Mouse (Mus musculus) CD4-positive, CD25-positive, alpha-beta regulatory T cell, adult 4 months (primary cell): ENCODE data around the gene Endov. TPM values are rescaled to one million over a fixed set of nuclear protein-coding genes. Genes with fewer than 3 reads are reported as not detected.

Source experiments
- ATAC-seq: one replicate; pipeline ENCODE4 v1.8.0; 2017
- polyA plus RNA-seq, 2 experiments: library from polyadenylated mRNA; unstranded; fragments of 100-300 nt; shearing (Covaris generic); gene quantifications; one replicate each; pipeline ENCODE4 v1.2.1; 2017

Gene Endov
- polyA plus RNA-seq, 2 experiments from 2014 or later, result 11.2 to 21.9 TPM

GRCm38 (mm10) chr11:119519387-119519786 is 28.2 kb downstream of the Endov start:
- ATAC-seq, result no peak

GRCm38 (mm10) chr11:119520005-119520712 is 29.0 kb downstream of the Endov start:
- ATAC-seq, result no peak

GRCm38 (mm10) chr11:119520713-119521063 is 29.5 kb downstream of the Endov start:
- ATAC-seq, result no peak

- ATAC-seq, result no peak
These were observed 31.0 kb downstream of the Endov start for GRCm38 (mm10) chr11:119521920-119522710.

- no peak for ATAC-seq
These were observed 31.6 kb downstream of the Endov start for GRCm38 (mm10) chr11:119522779-119523178.

GRCm38 (mm10) chr11:119523392-119523791 is 32.2 kb downstream of the Endov start:
- ATAC-seq, result no peak

- ATAC-seq, result peak; percentile 99
These were observed 33.4 kb downstream of the Endov start for GRCm38 (mm10) chr11:119524545-119524949.

- ATAC-seq, result no peak
These were observed 35.2 kb downstream of the Endov start for GRCm38 (mm10) chr11:119526068-119526966.

DNA sequence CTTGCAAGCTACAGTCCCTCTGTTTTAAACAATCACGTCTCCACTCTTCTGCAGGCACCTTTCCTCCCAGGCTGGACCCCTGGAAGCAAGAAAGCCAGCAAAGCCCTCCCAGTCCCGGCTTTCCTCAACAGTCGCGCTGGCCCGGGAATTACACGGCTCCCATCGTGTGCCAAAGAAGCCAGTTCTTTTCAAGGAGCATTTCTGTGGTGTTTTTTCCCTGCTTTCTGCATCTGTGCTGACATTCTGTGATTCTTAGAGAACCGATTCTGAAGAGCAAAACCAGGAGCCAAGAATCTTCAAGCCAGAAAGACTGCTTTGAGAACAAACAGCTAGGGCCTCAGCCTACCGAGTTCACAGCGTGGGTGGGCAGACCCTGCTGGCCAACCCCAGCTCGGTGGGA is 37.8 kb downstream of the Endov start:
- no peak for ATAC-seq

DNA sequence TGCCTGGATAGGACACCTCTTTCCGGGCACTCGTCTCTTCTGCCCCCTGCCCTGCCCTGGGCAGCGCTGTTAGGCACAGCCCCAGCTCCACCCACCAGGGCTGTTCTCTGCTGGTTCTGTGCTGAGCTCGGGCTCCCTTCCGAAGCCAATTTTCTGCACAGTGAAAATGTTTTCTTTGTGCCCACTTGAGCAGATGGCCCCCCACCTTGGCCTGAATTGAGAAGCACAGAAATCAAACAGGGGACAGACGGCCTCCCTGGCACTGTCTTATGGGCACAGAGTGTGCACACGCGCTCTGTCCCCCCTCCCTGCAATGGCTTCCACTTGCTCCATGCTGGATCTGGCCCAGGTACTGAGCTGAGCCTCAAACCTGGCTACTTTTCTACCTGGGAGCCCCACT is 41.3 kb downstream of the Endov start:
- ATAC-seq, result no peak

GRCm38 (mm10) chr11:119533745-119534144 is 42.6 kb downstream of the Endov start:
- ATAC-seq, result no peak

DNA sequence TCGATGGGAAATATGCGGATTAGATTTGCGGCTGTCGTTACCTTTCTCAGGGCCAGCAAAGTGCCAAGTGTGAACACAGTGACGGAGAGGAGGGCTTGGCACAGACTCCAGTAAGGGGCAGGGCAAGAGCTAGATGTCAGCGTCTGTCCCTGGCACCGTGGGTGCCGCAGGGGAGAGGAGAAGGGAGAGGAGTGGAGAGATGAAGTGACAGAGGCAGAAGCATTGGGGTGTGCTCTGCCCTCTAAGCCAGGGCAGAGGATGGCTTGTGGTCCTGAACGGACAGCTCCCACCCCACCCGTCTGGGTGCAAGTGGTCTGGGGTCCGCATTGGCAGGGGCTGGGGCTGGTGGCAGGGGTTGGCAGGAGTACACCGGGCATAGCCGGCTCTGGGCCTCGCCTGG is 48.8 kb downstream of the Endov start:
- ATAC-seq, result no peak

DNA sequence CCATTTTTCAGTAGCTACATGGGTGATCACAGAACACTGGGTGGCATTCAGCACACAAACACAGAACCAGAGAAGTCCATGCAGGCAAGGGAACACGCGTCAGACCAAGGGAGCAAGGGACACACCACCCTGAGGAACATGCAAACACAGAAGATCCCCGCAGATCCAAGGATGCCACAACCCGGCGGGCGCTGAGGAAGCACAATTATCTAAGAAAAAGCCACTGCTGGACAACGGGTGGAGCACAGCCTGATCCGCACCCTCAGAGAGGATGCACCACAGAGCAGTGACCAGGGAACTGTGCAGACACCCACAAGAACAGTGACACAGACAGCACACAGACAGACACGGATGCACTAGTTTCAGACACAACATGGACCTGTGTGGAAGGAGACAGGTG is 49.4 kb downstream of the Endov start:
- ATAC-seq, result no peak

GRCm38 (mm10) chr11:119541082-119541481 is 49.9 kb downstream of the Endov start:
- ATAC-seq, result no peak

DNA sequence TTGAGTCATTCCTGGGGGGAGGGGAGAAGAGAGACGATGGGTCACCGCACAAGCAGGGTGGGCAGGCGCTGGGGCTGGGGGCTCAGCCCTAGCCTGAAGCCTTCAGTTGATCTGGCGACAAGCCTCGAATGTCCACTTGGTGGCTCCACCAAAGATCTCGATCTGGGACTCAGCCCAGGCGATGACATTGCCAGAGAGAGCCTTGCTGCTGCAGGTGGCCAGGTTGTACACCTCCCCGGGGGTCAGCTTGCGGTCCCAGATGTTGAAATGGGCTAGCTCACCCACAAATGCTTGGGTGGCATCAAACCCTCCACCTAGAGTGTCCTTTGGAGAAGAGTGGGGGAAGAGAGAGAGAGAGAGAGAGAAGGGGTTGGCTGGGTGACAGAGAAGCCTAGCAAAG is 51.2 kb downstream of the Endov start:
- no peak for ATAC-seq

GRCm38 (mm10) chr11:119542886-119543285 is 51.7 kb downstream of the Endov start:
- ATAC-seq, result no peak

- ATAC-seq, result no peak
These were observed 52.8 kb downstream of the Endov start for GRCm38 (mm10) chr11:119543816-119544517.

- no peak for ATAC-seq
These were observed 53.5 kb downstream of the Endov start for GRCm38 (mm10) chr11:119544518-119545105.

- ATAC-seq, result no peak
These were observed 54.1 kb downstream of the Endov start for GRCm38 (mm10) chr11:119545281-119545680.

- ATAC-seq, result no peak
These were observed 54.8 kb downstream of the Endov start for GRCm38 (mm10) chr11:119545741-119546495.

DNA sequence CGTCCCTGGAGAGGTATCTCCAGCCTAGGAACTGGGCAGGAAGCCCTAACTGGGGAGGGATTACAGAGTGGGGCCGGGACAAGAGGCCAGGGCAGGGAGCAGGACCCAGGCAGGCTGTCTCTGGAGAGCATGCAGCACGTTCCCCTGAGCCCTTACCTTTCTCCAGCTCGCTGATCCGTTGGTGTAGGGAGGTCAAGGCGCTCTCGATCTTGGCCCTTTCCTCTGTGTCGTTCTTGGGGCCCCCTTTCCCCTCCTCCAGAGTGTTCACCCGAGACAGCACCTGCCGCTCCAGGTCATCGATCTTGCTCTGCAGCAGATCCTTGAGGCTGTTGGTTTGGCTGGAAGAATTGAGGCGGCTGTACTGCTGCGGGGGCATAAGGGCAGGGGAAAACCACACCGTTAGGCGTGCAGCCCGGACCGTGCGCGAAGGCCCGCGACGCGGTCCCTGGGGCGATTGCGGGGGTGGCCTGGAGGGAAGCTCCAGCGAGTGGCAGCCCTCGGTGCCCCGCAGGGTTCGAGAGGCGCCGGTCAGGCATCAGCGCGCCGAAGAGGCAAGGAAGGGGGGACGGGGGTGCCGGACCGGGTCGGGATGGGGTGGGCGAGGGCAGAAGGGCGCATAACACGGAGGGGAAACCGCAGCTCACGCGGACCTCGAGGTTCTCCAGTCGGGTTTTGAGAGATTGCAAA is 55.5 kb downstream of the Endov start:
- no peak for ATAC-seq
